8 mouse cellular contexts compared by ENCODE assay signal in genomic region chr4:129810798-129811604, GRCm38 (mm10). TPM values are rescaled to one million over a fixed set of nuclear protein-coding genes. Genes with fewer than 3 reads are reported as not detected.
DNase-seq lines count a peak whose midpoint lies in the region; ATAC-seq and TF ChIP-seq lines count a peak whose summit lies in the region.

TSS of gene Ptp4a2 (plus strand) at chr4:129811219.

- WGBS in intestine, postnatal 0 days, result 4% methylated on average over 35 of the region's 35 CpGs
- 8% methylated on average over 35 of the region's 35 CpGs for WGBS in limb, embryonic 11.5 days
- WGBS in midbrain, embryonic 11.5 days, result 21% methylated on average over 35 of the region's 35 CpGs

- CTCF ChIA-PET in Patski (lab: Charles Lee), result interaction anchor here (1.5 kb wide), 1 partner anchor 10 kb away, joined by 6 read pairs; no protein-coding TSS in a partner anchor

- in situ Hi-C loops in Patski (cut with MboI; ENCODE audit: low pct_unique_long_range_greater_than_20kb), result no loop called here

- no peaks in the 10 kb centered on the region for H3K36me3 ChIP-seq in intestine, postnatal 0 days (ENCODE audit: control insufficient read depth, insufficient read depth)
- H3K36me3 ChIP-seq in limb, embryonic 11.5 days (ENCODE audit: control insufficient read depth, insufficient read depth, low read length), result no peaks in the 10 kb centered on the region
- H3K36me3 ChIP-seq in midbrain, embryonic 11.5 days (ENCODE audit: control insufficient read depth, insufficient read depth, low read length), result no peaks in the 10 kb centered on the region
- no peaks in the 10 kb centered on the region for H3K36me3 ChIP-seq in splenic B cell, adult 2 months (ENCODE audit: control insufficient read depth, insufficient read depth, low read length, poor library complexity, severe bottlenecking)

- peak within 1 kb of the TSS; percentile 83 for H3K4me2 ChIP-seq in intestine, postnatal 0 days (replicated peaks; ENCODE audit: low read depth)
- peak within 1 kb of the TSS; percentile 77 for H3K4me2 ChIP-seq in limb, embryonic 11.5 days (ENCODE audit: low read depth, severe bottlenecking)
- H3K4me2 ChIP-seq in midbrain, embryonic 11.5 days, result peak within 1 kb of the TSS; percentile 50

- 0 out of 2 replicates have a peak, but pooled peaks cover 3% of the 10 kb centered on the region for H3K4me1 ChIP-seq in intestine, postnatal 0 days (replicated peaks; ENCODE audit: control insufficient read depth, insufficient read depth, low read length)
- H3K4me1 ChIP-seq in limb, embryonic 11.5 days (ENCODE audit: control insufficient read depth, insufficient read depth, low read length), result peaks cover 11% of the 10 kb centered on the region
- H3K4me1 ChIP-seq in midbrain, embryonic 11.5 days (ENCODE audit: control insufficient read depth, insufficient read depth, low read length), result peaks cover 8% of the 10 kb centered on the region

- POLR2A ChIA-PET in Patski (lab: Charles Lee), result no interaction called here

- no peaks in the 10 kb centered on the region for H3K9me3 ChIP-seq in intestine, postnatal 0 days (ENCODE audit: control insufficient read depth)
- no peaks in the 10 kb centered on the region for H3K9me3 ChIP-seq in limb, embryonic 11.5 days (ENCODE audit: control insufficient read depth, low read length)
- no peaks in the 10 kb centered on the region for H3K9me3 ChIP-seq in midbrain, embryonic 11.5 days (ENCODE audit: control insufficient read depth, low read length)

- peak within 1 kb of the TSS; percentile 45 for H3K4me3 ChIP-seq in intestine, postnatal 0 days (ENCODE audit: low read depth, low read length)
- peak within 1 kb of the TSS; percentile 36 for H3K4me3 ChIP-seq in limb, embryonic 11.5 days (ENCODE audit: low read depth, low read length)
- H3K4me3 ChIP-seq in midbrain, embryonic 11.5 days (ENCODE audit: low read depth, low read length), result peak within 1 kb of the TSS; percentile 23

- H3K27me3 ChIP-seq in Patski, result no peaks in the 10 kb centered on the region
- no peaks in the 10 kb centered on the region for H3K27me3 ChIP-seq in intestine, postnatal 0 days (replicated peaks; ENCODE audit: control insufficient read depth, insufficient read depth, low read length)
- H3K27me3 ChIP-seq in limb, embryonic 11.5 days (ENCODE audit: control insufficient read depth, insufficient read depth, low read length), result no peaks in the 10 kb centered on the region
- peaks cover 3% of the 10 kb centered on the region; the same call in 1 of the 2 replicates for H3K27me3 ChIP-seq in midbrain, embryonic 11.5 days (ENCODE audit: control insufficient read depth, insufficient read depth, low read length)
- no peaks in the 10 kb centered on the region for H3K27me3 ChIP-seq in splenic B cell, adult 2 months (ENCODE audit: control insufficient read depth, insufficient read depth, low read length, poor library complexity, severe bottlenecking)

- peak within 1 kb of the TSS; percentile 48 for H3K9ac ChIP-seq in intestine, postnatal 0 days (ENCODE audit: low read depth, low read length)
- peak within 1 kb of the TSS; percentile 63 for H3K9ac ChIP-seq in limb, embryonic 11.5 days (ENCODE audit: low read length)
- peak within 1 kb of the TSS; percentile 58 for H3K9ac ChIP-seq in midbrain, embryonic 11.5 days (ENCODE audit: low read length)

- no peak for DNase-seq in Patski (ENCODE audit: low read depth, low spot score)
- DNase-seq in embryo, embryonic 10 days (ENCODE audit: low spot score), result peak; percentile 25
- peak; percentile 98 for DNase-seq in heart, adult 11 months
- DNase-seq in limb, embryonic 11.5 days (ENCODE audit: low spot score), result peak; percentile 60
- peak; percentile 90 for DNase-seq in midbrain, embryonic 11.5 days (ENCODE audit: low spot score, missing footprints)
- DNase-seq in splenic B cell, adult 2 months (ENCODE audit: low read depth, low spot score), result peak; percentile 93
- DNase-seq in cerebellum, postnatal 4 days (ENCODE audit: low spot score in 2 of 2), result no peak

- ATAC-seq in Patski, result peak; percentile 26
- ATAC-seq in intestine, postnatal 0 days, result peak; percentile 93
- peak; percentile 54; the same call in 1 of the 2 replicates for ATAC-seq in limb, embryonic 11.5 days (ENCODE audit: insufficient number of reproducible peaks, low FRiP score, low TSS enrichment, low read depth)
- no peak for ATAC-seq in midbrain, embryonic 11.5 days (ENCODE audit: low FRiP score)

- peak within 1 kb of the TSS; percentile 62; the same call in 1 of the 2 replicates for H3K27ac ChIP-seq in intestine, postnatal 0 days (ENCODE audit: low read depth, low read length)
- 0 out of 2 replicates have a peak within 1 kb of the TSS, but pooled peaks have one; percentile 36 for H3K27ac ChIP-seq in limb, embryonic 11.5 days (replicated peaks; ENCODE audit: low read depth, low read length)
- H3K27ac ChIP-seq in midbrain, embryonic 11.5 days (ENCODE audit: low read depth, low read length), result no peak within 1 kb of the TSS

- TF ChIP-seq CTCF in Patski (IDR thresholded peaks at IDR 0.05), result no peak
- TF ChIP-seq CTCF in intestine, postnatal 0 days (IDR thresholded peaks at IDR 0.05; ENCODE audit: low read depth), result no peak

RNA-seq across cellular contexts. Expression of gene Ptp4a2, which starts in this region (rescaled TPM):
- polyA plus RNA-seq in Patski (2021), result 92.4 TPM
- polyA plus RNA-seq in intestine, postnatal 0 days (2015; fragmentation: Nextera tagmentation; extraction: Ambion mirVana), result 321 and 331 TPM in 2 replicates
- polyA plus RNA-seq in limb, embryonic 11.5 days (2014; fragmentation: Nextera tagmentation; extraction: Ambion mirVana), result 315 and 335 TPM in 2 replicates
- 368 TPM in 2 replicates for polyA plus RNA-seq in midbrain, embryonic 11.5 days (2014; fragmentation: Nextera tagmentation; extraction: Ambion mirVana)

Comparison
In these comparisons a context has a peak if more than half of its experiments do, and no peak if none do; other contexts are left out.
1. DNase-seq: peak in embryo, embryonic 10 days (single experiment), heart, adult 11 months (single experiment), limb, embryonic 11.5 days (single experiment), midbrain, embryonic 11.5 days (single experiment) and splenic B cell, adult 2 months (single experiment); none in Patski (single experiment) and cerebellum, postnatal 4 days (0 of 2).
2. Peak in every context shown above with its lines, with median percentiles within 50 percentile points of each other: H3K4me2 ChIP-seq, H3K4me3 ChIP-seq and H3K9ac ChIP-seq.